Mouse (Mus musculus) right cerebral cortex, postnatal 4 days (tissue): ENCODE data around the gene Cd247.
"Not testable (repeated sequence)": the region's sequence is repeated elsewhere in the genome, so short reads cannot be mapped to it uniquely, and the experiment has no call there.

ENCODE experiments used
- DNase-seq: peaks from one replicate; pipeline ENCODE4 v3.0.0-alpha.2; 2022

The Cd247 gene

DNA sequence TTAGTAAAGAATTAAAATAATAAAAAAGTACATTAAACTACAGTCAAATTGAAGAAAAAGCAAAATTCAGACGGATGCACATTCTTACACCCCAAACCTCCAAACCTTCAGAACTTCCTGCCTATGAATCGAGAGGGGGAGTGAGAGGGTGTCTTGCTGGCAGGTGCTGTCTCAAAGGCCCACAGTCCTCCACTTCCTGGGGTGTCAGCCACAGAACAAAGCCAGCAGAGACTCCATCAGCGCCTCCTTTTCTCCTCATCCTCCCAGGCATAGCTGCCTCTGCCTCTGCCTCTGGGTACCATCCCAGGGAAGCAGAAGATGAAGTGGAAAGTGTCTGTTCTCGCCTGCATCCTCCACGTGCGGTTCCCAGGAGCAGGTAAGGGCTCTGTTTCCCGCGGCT is at the start of gene Cd247:
Gene Cd247, plus strand, starts transcription at position 171 of the 400 bp plus-strand sequence.
- DNase-seq = no peak

DNA sequence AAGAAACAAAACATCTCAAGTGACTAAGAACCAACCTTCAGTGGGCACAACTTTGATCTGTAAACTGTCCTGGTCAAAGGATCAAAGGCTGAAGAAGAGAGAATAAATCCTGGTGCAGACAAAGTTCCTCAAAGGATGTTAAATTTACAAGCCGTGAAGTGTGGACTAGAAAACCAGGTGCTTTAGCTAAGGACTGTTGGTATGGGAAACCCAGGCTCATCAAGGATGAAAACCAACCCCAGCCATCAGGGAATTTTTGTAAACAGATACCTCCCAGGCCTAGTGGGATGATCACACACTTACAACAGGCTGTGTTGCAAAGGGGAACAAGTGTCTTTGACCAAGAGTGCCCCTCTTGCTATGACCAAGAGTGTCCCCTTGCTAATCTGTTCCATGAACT is 49.5 kb upstream of the Cd247 start:
- no peak for DNase-seq

DNA sequence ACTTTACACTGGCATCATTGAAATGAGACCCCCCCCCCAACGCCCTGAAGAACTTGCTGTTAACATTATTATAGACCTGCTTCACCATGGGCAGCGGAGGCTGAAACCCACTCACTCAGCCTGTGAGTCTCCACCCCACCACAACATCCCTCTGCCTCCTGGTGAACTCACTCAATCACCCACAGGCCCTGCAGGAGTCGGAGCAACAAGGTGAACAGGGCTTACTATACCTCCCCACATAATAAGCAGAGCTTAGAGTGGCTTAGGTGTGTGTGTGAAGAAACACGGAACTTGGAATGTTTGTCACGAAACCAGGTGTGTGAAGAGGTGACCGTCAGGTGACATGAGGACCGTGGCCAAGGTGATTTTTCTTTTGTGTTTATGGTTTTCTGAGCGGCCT is 46.5 kb upstream of the Cd247 start:
- no peak for DNase-seq

DNA sequence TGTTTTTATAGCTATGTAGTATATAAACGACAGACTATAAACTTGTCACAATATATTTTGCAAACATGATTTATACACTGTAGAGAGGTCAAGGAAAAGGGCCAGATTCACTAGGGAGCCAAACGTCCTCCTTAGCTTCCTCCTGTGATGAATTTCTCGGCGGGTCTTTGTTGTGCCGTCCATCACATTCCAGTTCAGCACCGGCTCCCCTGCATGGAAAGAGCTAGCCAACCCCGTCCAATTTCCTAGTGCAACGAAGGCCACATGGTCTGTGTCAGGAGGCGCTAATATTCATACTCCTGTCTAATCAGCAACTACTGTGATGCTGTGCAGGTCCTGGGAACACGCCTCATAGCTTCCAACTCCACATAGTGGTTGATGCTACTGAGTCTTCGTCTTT is 40.4 kb upstream of the Cd247 start:
- no peak for DNase-seq

DNA sequence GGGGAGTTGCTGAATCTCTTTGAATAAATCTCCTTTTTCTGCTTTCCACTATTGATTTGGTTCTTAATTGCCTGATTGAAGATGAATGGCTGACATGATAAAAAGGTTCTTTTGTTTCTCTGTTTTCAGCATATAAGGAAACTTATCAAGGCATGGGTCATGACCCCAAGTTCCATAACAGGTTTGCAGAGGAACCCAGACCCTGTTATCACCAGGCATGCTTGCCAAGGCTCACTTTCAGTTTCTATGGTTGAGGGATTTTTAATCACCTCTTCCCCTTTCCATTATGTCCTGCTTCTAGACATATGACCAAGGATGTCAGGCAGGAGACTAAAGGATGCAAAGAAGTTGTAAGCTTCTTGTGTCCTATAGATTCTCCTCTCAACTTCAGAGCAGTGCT is 37.3 kb upstream of the Cd247 start:
- no peak for DNase-seq

DNA sequence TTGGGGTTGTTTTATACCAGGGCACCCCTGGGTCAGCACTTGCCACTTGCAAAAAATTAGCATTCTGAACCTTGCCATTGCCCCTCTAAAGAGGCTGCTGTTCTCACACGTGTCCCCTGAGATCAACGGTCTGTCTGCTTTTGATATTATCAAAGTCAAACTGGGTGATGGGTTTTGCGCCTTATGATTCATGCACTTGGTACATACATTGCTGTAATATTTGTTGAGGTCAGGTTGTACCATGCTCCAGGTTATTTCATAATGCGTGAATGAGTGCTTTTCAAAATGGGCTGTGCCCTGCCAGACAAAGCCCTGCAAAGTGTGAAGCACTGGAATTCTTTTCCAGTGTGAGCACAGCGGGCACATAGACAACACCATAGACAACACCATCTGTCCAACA is 36.6 kb upstream of the Cd247 start:
- no peak for DNase-seq

DNA sequence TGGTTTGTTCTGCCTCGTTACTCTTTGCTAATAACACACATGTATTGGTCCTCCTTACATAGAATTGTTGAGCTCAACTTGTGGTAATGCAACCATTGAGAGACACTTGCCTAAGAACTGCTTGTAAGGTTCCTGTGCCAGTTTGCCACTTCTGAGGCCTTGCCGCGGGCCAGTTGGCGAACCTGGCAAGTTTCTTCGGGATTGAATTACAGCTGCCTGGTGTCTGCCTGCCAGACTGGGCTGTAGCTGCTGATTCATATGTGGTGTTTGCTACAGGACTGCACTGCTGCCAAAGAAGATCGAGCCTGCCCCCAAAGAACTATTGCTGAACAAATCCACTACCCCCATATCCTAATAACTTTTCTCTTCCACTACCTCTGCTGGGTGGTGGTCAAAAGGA is 34.3 kb upstream of the Cd247 start:
- no peak for DNase-seq

DNA sequence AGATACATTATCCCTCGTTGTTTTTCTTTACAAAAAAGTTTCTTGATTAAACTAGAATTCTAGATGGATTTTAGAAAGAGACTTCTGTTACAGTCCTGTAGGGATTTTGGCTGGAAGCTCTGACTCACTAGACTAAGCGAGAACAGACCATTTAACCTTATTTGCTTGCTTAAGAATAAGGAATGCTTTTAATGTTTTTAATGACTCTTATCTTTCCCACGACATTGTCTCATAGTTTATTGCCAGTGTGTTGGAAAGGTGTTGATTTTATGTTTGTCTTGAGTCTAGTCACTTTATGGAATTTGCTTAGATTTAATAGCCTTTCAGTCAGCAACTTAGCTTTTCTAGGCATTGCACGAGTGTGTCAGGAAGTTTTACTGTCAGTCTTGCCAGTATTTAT is 33.3 kb upstream of the Cd247 start:
- DNase-seq = no peak

DNA sequence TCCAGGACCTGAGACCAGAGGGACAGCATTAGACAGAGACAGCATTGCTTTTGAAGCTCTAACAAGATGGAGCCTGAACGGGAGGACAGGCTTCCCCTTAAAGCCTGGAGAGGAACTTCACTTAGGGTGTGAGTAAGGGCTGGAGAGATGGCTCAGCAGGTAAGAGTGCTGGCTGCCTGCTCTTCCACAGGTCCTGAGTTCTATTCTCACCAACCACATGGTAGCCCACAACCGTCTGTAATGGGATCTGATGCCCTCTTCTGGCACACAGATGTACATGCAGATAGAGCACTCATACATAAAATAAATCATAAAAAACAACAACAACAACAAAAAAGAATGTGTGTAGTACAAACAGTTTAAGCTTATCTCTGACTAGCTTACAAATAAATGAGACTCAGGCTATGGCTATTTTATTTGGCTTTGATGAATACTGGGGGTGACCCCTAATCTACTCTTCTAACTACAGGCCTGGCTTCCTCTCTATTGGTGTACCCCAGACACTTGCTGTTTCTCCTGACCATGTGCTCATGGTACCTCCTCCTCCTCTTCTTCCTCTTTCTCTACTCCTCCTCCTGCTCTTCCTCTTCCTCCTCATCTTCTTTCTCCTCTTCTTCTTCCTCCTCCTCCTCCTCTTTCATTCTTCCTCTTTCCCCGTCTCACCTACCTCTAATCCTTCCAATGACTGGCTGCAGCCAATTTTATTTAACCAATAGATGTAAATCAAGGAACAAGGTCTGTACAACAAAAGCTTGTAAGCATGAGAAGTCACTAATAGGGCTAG is 26.8 kb upstream of the Cd247 start:
- no peak for DNase-seq

DNA sequence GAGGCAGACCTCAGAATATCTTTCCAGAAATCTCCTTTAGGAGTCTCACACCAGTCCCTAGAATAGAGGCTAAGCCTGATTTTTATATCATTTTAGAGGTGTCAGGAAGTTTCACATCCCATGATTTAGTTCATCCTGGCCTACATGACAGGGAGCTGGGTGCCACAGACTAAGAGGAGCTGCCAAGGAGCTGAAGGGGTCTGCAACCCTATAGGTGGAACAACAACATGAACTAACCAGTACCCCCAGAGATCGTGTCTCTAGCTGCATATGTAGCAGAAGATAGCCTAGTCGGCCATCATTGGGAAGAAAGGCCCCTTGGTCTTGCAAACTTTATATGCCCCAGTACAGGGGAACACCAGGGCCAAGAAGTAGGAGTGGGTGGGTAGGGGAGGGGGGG is 26.0 kb upstream of the Cd247 start:
- DNase-seq = not testable (repeated sequence)

DNA sequence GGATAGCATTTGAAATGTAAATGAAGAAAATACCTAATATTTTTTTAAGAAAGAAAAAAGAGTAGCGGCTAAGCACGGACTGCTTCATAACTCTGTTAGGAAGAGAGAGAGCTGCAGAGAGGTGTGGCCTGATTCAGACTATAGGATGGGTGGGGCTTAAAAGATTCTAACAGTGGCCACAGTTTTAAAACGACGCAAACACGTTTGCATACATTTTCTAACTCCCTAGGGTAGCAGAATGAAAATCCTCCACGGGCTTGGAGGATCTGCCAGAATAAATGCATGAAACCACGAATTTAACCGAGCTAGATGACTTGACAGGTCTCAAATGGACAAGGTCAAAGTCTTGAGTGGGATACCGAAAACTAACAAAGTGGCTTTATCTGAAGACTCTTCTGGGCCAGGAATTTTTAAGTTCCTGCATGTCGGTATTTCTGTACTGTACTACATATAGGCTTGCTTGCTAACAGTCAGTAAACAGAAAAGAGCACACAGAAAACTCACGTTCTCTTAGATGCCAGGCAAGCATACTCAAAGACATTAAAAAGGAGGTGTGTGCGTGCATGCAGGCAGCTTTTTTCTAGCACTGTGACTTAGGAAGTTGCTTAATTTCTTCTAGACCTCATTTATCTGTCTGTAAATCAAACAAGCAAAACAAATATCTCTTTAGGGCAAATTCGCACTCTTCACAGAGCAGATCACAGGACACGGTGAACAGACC is 25.4 kb upstream of the Cd247 start:
- DNase-seq = no peak

DNA sequence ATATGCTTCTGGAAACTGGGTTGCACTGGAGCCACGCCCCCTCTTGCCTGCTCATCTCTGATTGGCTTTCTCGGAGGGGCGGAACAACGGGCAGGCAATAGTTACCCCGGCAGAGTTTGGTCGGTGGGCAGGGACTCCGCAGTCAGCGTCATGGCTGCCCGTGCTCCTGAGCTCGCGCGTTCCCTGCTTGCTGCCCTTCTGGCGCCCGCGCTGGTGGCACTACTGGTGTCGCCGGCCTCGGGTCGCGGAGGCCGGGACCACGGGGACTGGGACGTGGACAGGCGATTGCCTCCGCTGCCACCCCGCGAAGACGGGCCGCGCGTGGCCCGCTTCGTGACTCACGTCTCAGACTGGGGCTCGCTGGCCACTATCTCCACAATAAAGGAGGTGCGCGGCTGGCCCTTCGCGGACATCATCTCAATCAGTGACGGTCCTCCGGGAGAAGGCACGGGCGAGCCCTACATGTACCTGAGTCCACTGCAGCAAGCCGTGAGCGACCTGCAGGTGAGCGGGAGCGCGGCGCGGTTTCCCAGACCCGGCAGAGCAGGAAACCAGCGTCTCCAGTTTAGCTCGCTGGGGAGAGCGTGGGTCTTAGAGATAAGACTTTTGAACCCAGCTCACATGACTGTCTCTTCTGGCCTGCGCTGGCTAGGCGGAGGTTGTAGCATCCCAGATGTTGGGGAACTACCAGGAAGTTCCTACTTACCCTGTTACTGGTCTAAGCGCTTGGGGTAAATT is 24.7 kb upstream of the Cd247 start, which contains the start of gene Creg1:
Gene Creg1, plus strand, starts transcription at position 112 of the 738 bp plus-strand sequence.
- peak; percentile 84 for DNase-seq

DNA sequence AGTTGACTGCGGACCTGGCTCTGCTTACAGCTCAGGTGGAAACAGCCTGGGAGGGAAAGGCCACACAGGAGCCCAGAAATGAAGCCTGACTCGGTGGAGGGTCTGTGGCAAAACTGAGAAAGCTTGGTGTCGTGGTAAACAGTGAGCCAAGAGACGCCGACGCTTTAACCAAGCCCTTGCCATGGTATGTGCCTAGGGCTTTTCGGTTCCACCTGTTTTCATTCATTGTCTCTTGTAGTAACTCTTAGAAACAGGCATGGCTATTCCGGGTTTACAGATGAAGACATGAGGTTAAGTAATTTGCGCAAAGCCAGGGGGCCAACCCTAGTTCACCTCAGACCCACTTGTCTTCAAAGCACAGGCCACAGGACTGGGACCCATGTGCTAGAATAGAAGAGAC is 23.9 kb upstream of the Cd247 start:
- no peak for DNase-seq

DNA sequence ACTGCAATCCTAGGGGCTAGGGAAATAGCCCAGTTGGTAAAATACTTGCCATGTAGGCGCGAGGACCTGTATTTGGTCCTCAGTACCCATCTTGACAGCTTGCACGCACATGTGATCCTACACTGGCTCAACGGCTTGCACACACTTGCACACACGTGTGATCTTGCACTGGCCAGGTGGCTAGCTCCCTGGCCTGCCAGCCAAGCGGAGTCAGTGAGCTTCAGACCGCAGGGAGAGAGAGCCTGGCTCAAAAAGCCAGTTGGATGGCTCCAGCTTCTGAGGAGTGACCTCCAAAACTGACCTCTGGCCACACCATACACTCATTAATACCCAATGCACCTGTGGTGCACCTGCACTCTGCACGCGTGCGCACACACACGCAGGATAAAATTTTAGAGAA is 23.4 kb upstream of the Cd247 start:
- DNase-seq = no peak

DNA sequence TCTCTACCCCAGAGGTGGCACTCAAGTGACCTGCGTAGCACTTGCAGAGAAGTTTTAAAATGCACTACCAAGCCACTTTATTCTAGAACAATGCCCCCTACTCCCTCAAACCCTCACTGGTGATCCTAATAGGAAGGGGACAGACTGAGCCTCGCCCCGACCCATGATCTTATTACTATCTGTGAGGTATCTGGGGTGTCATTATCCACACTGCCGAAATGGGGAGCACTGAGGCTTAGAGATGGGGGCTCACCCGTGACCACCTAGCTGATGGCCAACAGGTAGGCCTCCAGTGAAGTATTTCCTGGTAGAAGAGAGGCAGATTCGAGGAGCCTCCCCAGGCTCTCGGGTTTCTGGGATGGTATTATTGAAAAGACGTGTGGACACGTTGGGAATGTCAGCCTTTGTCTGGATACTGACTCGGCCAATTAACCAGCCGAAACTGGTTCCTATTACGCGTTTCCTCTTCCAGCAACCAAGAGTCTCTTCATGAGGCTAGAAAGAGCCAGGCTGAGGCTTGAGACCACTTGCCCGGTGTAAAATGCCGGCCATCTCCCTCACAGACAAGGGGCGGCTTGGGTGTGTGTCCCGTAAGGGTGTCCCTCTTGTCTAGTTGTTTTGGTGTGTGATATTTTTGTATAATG is 22.7 kb upstream of the Cd247 start:
- no peak for DNase-seq

DNA sequence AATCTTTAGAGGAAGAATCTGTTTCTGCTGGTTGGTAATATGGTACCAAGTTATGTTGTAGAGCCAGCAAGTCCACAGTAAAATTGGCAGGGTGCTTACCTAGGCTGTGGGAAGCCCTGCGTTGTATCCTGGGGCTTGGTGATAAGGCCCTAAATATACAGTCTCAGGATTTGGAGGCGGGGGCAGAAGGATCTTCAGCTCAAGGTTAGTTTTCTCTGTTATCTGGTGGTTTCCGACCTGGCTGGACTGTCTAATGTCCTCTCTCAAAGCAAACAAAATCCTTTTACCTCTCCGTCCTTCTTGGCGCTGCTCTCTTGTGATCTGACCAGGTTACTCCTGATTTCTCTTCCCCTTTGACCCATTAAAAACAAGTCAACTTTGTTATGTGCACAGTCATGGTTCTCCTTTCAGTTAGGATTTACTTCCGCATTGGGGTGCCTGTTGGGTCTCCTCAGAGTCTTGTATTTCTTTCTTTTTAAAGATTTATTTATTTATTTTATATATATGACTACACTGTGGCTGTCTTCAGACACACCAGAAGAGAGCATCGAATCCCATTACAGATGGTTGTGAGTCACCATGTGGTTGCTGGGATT is 22.1 kb upstream of the Cd247 start:
- DNase-seq = no peak

DNA sequence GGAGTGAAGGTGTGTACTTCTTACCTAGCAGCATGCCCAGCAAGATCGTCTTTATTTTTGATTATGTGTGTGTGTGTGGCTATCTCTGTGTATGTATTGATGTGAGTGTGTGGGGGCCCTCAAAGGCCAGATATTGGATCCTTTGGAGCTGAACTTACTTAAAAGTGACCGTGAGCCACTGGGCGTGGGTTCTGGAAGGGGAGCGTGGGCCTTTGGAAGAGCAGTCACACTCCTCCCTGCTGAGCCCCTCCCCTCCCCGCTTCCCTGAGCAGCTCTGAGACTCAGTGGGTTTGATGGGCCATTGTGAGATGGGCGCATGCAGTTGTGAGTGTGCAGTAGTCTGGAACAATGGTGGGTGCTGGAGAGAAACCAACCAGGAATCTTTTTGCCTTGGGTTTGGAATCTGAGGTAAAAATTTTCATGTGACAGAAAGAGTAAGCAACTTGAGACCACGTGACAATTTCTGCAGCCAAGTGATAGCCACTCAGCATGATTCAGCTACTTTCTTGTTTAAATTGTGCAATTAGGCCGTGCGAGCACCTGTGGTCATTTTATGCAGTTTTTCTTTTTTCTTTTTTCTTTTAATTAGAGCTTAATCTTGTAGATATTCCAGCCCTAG is 19.5 kb upstream of the Cd247 start:
- DNase-seq = no peak

DNA sequence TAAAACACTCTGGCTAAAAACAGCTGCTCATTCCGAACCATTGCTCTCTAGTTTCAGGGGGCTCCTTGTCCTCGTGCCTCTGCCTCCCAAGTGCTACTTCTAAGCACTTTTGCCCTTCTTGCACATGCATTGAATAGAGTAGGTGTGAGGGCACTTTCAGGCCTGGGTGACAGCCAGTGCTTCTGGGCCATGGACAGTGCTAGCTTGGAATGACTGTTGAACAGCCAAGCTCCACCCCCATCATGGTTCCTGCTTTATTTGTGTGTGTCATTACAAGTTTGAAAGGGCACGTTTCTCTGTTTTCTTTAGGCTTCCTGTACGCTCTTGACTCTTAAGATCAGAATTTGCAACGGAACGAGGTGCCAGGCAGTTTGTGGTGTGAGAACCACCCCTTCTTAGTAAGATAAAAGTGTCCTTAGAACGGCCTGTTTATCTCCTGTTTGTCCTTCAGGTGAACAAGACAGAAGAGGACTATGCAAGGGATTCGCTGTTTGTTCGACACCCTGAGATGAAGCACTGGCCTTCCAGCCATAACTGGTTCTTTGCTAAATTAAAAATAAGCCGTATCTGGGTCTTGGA is 18.2 kb upstream of the Cd247 start:
- DNase-seq = no peak

DNA sequence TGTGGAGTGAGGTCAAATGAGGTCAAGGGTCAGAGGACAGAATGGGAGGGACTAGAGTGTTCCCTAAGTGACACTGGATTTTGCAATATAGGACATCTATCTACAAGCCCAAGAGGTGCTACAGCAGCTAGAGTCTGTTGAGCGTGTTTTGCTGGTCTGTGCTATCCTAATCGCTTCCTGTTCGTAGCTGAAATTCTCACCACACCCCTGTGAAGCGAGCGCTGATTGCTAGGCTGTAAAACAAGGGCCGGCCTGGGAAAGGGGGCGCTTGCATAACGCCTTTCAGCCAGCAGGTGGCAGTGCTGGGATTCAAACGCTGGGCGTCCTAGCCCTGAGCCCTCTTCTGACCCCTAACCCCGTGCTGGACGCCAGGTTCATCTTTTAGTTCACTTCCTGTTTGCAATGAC is 17.0 kb upstream of the Cd247 start:
- DNase-seq = peak; percentile 79

DNA sequence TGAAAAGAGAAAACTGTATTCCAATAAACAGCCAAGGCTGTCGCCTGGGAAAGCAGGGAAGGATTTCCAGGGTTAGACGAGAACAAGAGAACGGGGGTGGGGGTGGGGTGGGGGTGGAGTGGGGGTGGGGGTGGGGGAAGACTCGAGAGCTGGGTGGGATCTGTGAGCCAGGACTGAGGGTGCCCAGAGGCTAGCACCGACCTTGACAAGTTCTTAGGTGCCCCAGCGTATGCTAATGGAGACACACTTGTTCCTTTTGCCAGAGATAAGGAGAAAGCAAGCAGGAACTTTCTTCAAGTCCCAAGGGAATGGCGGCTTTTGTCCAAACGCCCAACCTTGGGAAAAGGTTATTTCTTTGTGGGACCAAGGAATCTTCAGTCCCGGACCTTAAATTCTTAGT is 16.5 kb upstream of the Cd247 start:
- no peak for DNase-seq

DNA sequence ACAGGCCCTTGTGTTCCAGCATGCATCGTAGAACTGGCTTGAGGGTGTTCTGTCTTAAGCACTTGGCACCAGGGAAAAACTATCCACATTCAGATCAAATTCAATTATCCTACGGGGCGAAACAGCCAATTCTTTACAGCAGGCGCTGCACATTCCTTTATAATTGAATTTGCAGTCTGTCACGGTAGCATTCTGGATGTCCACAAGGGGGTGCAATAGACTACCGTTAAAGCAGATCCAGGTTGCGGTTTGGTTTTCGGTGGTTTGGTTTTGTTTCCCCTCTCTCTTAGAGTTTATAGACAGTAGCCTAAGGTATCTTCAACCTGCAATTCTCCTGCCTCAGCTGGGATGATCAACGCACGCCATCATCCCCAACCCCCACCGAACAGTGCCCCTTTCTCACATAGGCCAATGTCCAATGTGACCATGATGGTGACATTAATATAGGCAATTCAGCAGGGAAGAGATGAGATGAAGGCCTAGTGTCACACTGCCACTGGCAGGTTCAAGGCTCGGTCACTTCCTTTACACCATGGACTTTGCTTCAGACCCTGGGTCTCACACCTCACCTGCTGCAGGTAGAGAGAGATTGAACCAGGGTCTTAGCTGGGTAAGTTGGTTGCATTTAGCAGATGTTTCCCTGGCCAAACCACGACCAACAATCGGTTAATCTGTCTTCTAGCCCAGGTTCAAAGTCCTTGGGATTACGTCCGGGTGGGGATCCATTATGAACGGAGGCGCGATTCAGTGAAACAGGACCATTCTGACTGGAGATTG is 12.8 kb upstream of the Cd247 start:
- DNase-seq = no peak
